Mouse (Mus musculus) testis, postnatal 10 days (tissue): ENCODE data around the gene Pgs1.

Experiments used
- DNase-seq: peaks from one replicate; pipeline ENCODE4 v3.0.0; 2021; ENCODE audit warnings: low spot score

Pgs1 gene

GRCm38 (mm10) chr11:117986126-117987031 is at the start of gene Pgs1:
Gene Pgs1 (plus strand): TSS chr11:117986292.
- peak; percentile 93 for DNase-seq

- no peak for DNase-seq
Measured at GRCm38 (mm10) chr11:117939004-117939730, 46.9 kb upstream of the Pgs1 start.

GRCm38 (mm10) chr11:117939741-117940285 is 46.3 kb upstream of the Pgs1 start:
- DNase-seq: peak; percentile 82

- DNase-seq: no peak
Measured at GRCm38 (mm10) chr11:117940881-117941280, 45.2 kb upstream of the Pgs1 start.

GRCm38 (mm10) chr11:117941325-117941834 is 44.7 kb upstream of the Pgs1 start:
- DNase-seq: no peak

- DNase-seq: no peak
Measured at GRCm38 (mm10) chr11:117941848-117942247, 44.2 kb upstream of the Pgs1 start.

GRCm38 (mm10) chr11:117946195-117946979 is 39.7 kb upstream of the Pgs1 start:
- DNase-seq: no peak

GRCm38 (mm10) chr11:117946996-117947419 is 39.1 kb upstream of the Pgs1 start:
- DNase-seq: no peak

- DNase-seq: peak; percentile 85
Measured at GRCm38 (mm10) chr11:117949392-117950091, 36.5 kb upstream of the Pgs1 start.

- no peak for DNase-seq
Measured at GRCm38 (mm10) chr11:117951391-117951790, 34.7 kb upstream of the Pgs1 start.

GRCm38 (mm10) chr11:117952174-117952933 is 33.7 kb upstream of the Pgs1 start:
- no peak for DNase-seq

- peak; percentile 51 for DNase-seq
Measured at GRCm38 (mm10) chr11:117954094-117954493, 32.0 kb upstream of the Pgs1 start.

- peak; percentile 66 for DNase-seq
Measured at GRCm38 (mm10) chr11:117954819-117955218, 31.3 kb upstream of the Pgs1 start.

GRCm38 (mm10) chr11:117955621-117956020 is 30.5 kb upstream of the Pgs1 start:
- peak; percentile 51 for DNase-seq

- DNase-seq: peak; percentile 42
Measured at GRCm38 (mm10) chr11:117958197-117958596, 27.9 kb upstream of the Pgs1 start.

GRCm38 (mm10) chr11:117959166-117959565 is 26.9 kb upstream of the Pgs1 start:
- no peak for DNase-seq

GRCm38 (mm10) chr11:117959741-117960381 is 26.2 kb upstream of the Pgs1 start:
- DNase-seq: peak; percentile 42

GRCm38 (mm10) chr11:117960601-117961000 is 25.5 kb upstream of the Pgs1 start:
- DNase-seq: no peak

GRCm38 (mm10) chr11:117962228-117963067 is 23.6 kb upstream of the Pgs1 start:
- peak; percentile 92 for DNase-seq
